Mouse (Mus musculus): ENCODE results near the gene Lmbr1l. TPM values are rescaled to one million over a fixed set of nuclear protein-coding genes. Genes with fewer than 3 reads are reported as not detected.

The Lmbr1l gene
- polyA plus RNA-seq, 1 experiment: 33.4 TPM

DNA sequence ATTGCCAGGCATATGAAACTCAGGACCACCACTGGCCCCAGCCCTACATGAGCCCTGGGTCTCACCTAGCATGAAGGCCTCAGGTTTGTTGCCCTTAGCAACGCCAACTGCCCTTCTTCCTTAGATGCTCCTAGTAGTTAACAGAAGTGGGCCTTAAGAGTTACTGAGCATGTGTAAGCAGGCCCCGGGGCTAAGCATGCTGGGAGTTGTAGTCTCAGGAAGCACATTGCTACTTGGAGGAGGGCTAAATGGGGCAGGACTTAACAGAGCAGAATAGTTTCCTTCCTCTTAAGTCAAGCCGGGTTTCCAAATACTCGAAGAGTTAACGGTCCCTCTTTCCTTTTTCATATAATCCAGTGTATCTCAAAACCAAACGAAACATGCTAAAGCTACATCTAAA lies 50.7 kb downstream of the Lmbr1l start:
- TF ChIP-seq TCF12 (IDR thresholded peaks at IDR 0.05; ENCODE audit: insufficient read depth, poor library complexity, severe bottlenecking): no peak
- TF ChIP-seq MAX (IDR thresholded peaks at IDR 0.05; ENCODE audit: low read depth): no peak
- no peak for TF ChIP-seq SRF (IDR thresholded peaks at IDR 0.05; ENCODE audit: control insufficient read depth, insufficient read length, low read depth)
- TF ChIP-seq POLR2AphosphoS2 (IDR thresholded peaks at IDR 0.05; ENCODE audit: insufficient read length, low read depth): no peak
- TF ChIP-seq POLR2A (IDR thresholded peaks at IDR 0.05; ENCODE audit: insufficient read length, low read depth): no peak
- no peak for TF ChIP-seq CEBPB (IDR thresholded peaks at IDR 0.05; ENCODE audit: insufficient read depth, poor library complexity, severe bottlenecking)
- no peak for TF ChIP-seq E2F4 (IDR thresholded peaks at IDR 0.05; ENCODE audit: insufficient read depth)
- Histone ChIP-seq H3K79me2 (ENCODE audit: control insufficient read depth, insufficient read depth) (peaks cover 58% of the 10 kb centered on the region), H3ac (ENCODE audit: control insufficient read depth, insufficient read length) (no peak overlapping the region), H3K4me2 (ENCODE audit: low read depth) (peak overlapping the region; percentile 100), H3K36me3 (ENCODE audit: control insufficient read depth, insufficient read depth) (peaks cover 35% of the 10 kb centered on the region), H3K4me3 (no peak overlapping the region), H3K27me3 (ENCODE audit: control insufficient read depth, insufficient read depth, insufficient read length) (no peaks in the 10 kb centered on the region)

DNA sequence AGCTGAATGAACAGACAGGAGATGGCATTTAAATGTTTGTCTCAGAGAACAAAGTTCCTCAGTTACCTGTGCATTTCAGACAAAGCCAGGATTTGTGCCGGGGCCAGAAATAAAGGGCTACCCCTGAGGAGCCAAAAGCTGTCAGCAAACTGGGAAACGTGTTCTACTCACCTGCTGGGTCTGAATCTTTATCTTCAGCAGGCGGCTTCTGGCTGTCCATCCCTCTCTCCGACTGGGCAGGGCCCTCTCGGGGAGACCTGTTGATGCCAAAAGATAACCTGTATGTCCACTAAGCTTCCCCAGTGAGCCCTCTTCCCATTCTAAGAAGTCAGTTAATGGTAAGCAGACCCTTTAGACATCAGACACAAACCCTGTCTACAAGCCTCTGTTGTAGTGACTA lies 51.5 kb downstream of the Lmbr1l start:
- H3K4me3 ChIP-seq: no peak overlapping the region
- H3K27me3 ChIP-seq (ENCODE audit: control insufficient read depth, insufficient read depth, insufficient read length): no peaks in the 10 kb centered on the region
- TF ChIP-seq TCF12 (IDR thresholded peaks at IDR 0.05; ENCODE audit: insufficient read depth, poor library complexity, severe bottlenecking): no peak
- TF ChIP-seq USF1 (IDR thresholded peaks at IDR 0.05; ENCODE audit: low read depth): no peak
- TF ChIP-seq E2F4 (IDR thresholded peaks at IDR 0.05; ENCODE audit: insufficient read depth): no peak
- no peak for TF ChIP-seq POLR2AphosphoS2 (IDR thresholded peaks at IDR 0.05; ENCODE audit: insufficient read length, low read depth)
- TF ChIP-seq MAX (IDR thresholded peaks at IDR 0.05; ENCODE audit: low read depth): no peak
- TF ChIP-seq MYOG (IDR thresholded peaks at IDR 0.05; ENCODE audit: control insufficient read depth in 1 of 3, insufficient read depth in 1 of 3, insufficient read length in 2 of 3, low read depth in 2 of 3): no peak
- H3K4me2 ChIP-seq (ENCODE audit: low read depth): no peak overlapping the region
- peaks cover 42% of the 10 kb centered on the region for H3K36me3 ChIP-seq (ENCODE audit: control insufficient read depth, insufficient read depth)
- no peak overlapping the region for H3ac ChIP-seq (ENCODE audit: control insufficient read depth, insufficient read length)
- H3K79me2 ChIP-seq (ENCODE audit: control insufficient read depth, insufficient read depth): peaks cover 58% of the 10 kb centered on the region

- Histone ChIP-seq H3K27me3 (ENCODE audit: control insufficient read depth, insufficient read depth, insufficient read length) (no peaks in the 10 kb centered on the region), H3K36me3 (ENCODE audit: control insufficient read depth, insufficient read depth) (peaks cover 49% of the 10 kb centered on the region), H3ac (ENCODE audit: control insufficient read depth, insufficient read length) (no peak overlapping the region), H3K4me2 (ENCODE audit: low read depth) (no peak overlapping the region), H3K4me3 (no peak overlapping the region), H3K79me2 (ENCODE audit: control insufficient read depth, insufficient read depth) (peaks cover 53% of the 10 kb centered on the region)
- TF ChIP-seq MYOG (IDR thresholded peaks at IDR 0.05; ENCODE audit: control insufficient read depth in 1 of 3, insufficient read depth in 1 of 3, insufficient read length in 2 of 3, low read depth in 2 of 3) (no peak), POLR2AphosphoS2 (IDR thresholded peaks at IDR 0.05; ENCODE audit: insufficient read length, low read depth) (no peak), TCF3 (IDR thresholded peaks at IDR 0.05; ENCODE audit: insufficient read length, low read depth) (no peak), E2F4 (IDR thresholded peaks at IDR 0.05; ENCODE audit: insufficient read depth) (no peak)
Observed at GRCm38 (mm10) chr15:98865771-98866170, 52.3 kb downstream of the Lmbr1l start.

- H3K79me2 ChIP-seq (ENCODE audit: control insufficient read depth, insufficient read depth): peaks cover 45% of the 10 kb centered on the region
- H3K4me2 ChIP-seq (ENCODE audit: low read depth): no peak overlapping the region
- H3K4me3 ChIP-seq: no peak overlapping the region
- peaks cover 57% of the 10 kb centered on the region for H3K36me3 ChIP-seq (ENCODE audit: control insufficient read depth, insufficient read depth)
- H3ac ChIP-seq (ENCODE audit: control insufficient read depth, insufficient read length): no peak overlapping the region
- no peaks in the 10 kb centered on the region for H3K27me3 ChIP-seq (ENCODE audit: control insufficient read depth, insufficient read depth, insufficient read length)
- TF ChIP-seq CEBPB (IDR thresholded peaks at IDR 0.05; ENCODE audit: insufficient read depth, poor library complexity, severe bottlenecking) (no peak), USF1 (IDR thresholded peaks at IDR 0.05; ENCODE audit: low read depth) (no peak), SRF (IDR thresholded peaks at IDR 0.05; ENCODE audit: control insufficient read depth, insufficient read length, low read depth) (no peak), REST (IDR thresholded peaks at IDR 0.05; ENCODE audit: insufficient read depth, insufficient read length) (no peak), MYOG (IDR thresholded peaks at IDR 0.05; ENCODE audit: control insufficient read depth in 1 of 3, insufficient read depth in 1 of 3, insufficient read length in 2 of 3, low read depth in 2 of 3) (no peak), TCF3 (IDR thresholded peaks at IDR 0.05; ENCODE audit: insufficient read length, low read depth) (no peak), POLR2AphosphoS2 (IDR thresholded peaks at IDR 0.05; ENCODE audit: insufficient read length, low read depth) (no peak), MYOD1 (IDR thresholded peaks at IDR 0.05; ENCODE audit: control insufficient read depth in 1 of 3, insufficient read length in 2 of 3, low read depth in 2 of 3) (no peak), E2F4 (IDR thresholded peaks at IDR 0.05; ENCODE audit: insufficient read depth) (no peak), TCF12 (IDR thresholded peaks at IDR 0.05; ENCODE audit: insufficient read depth, poor library complexity, severe bottlenecking) (no peak), MAX (IDR thresholded peaks at IDR 0.05; ENCODE audit: low read depth) (no peak), POLR2A (IDR thresholded peaks at IDR 0.05; ENCODE audit: insufficient read length, low read depth) (no peak)
Observed at GRCm38 (mm10) chr15:98864951-98865350, 53.1 kb downstream of the Lmbr1l start.

GRCm38 (mm10) chr15:98863451-98863958 lies 54.5 kb downstream of the Lmbr1l start:
- Histone ChIP-seq H3K79me2 (ENCODE audit: control insufficient read depth, insufficient read depth) (peaks cover 30% of the 10 kb centered on the region), H3K4me3 (no peak overlapping the region), H3K36me3 (ENCODE audit: control insufficient read depth, insufficient read depth) (peaks cover 71% of the 10 kb centered on the region), H3K4me2 (ENCODE audit: low read depth) (no peak overlapping the region), H3ac (ENCODE audit: control insufficient read depth, insufficient read length) (no peak overlapping the region), H3K27me3 (ENCODE audit: control insufficient read depth, insufficient read depth, insufficient read length) (no peaks in the 10 kb centered on the region)
- no peak for TF ChIP-seq TCF12 (IDR thresholded peaks at IDR 0.05; ENCODE audit: insufficient read depth, poor library complexity, severe bottlenecking)
- TF ChIP-seq MAX (IDR thresholded peaks at IDR 0.05; ENCODE audit: low read depth): no peak
- TF ChIP-seq MYOG (IDR thresholded peaks at IDR 0.05; ENCODE audit: control insufficient read depth in 1 of 3, insufficient read depth in 1 of 3, insufficient read length in 2 of 3, low read depth in 2 of 3): no peak
